Mouse (Mus musculus) CH12.LX (cell line): ENCODE measurements around the gene AL607142.1. TPM values are rescaled to one million over a fixed set of nuclear protein-coding genes. Genes with fewer than 3 reads are reported as not detected.

Experiments
- DNase-seq: peaks from one replicate; pipeline ENCODE4 v3.0.0-alpha.2; 2013; ENCODE audit errors: extremely low read depth
- H3K27ac ChIP-seq: 2 replicates; pipeline ENCODE4 v1.5.1; 2012; ENCODE audit warnings: low read depth, mild to moderate bottlenecking, control low read depth, moderate library complexity; ENCODE audit not compliant: insufficient read depth
- H3K27me3 ChIP-seq: replicated peaks from 2 replicates; pipeline ENCODE3; 2012; ENCODE audit warnings: inconsistent platforms
- H3K36me3 ChIP-seq, 2 experiments: replicated peaks in 1 of 2; 2 replicates each; pipeline versions ENCODE3 to v1.6.1; 2012; ENCODE audit warnings: inconsistent platforms in 1 of 2, low read length in 1 of 2, mild to moderate bottlenecking in 1 of 2, mixed read lengths in 1 of 2, moderate library complexity in 1 of 2; ENCODE audit not compliant: control insufficient read depth in 1 of 2, insufficient read depth in 1 of 2
- H3K4me1 ChIP-seq, 2 experiments: 2 replicates each; pipeline ENCODE4 v1.6.1; 2012; ENCODE audit warnings: inconsistent platforms in 1 of 2, moderate library complexity in 1 of 2; ENCODE audit not compliant: insufficient read depth in 2 of 2, control insufficient read depth in 1 of 2
- H3K4me2 ChIP-seq: 2 replicates; pipeline ENCODE4 v1.6.1; 2012; ENCODE audit warnings: low read depth, mild to moderate bottlenecking, control low read depth; ENCODE audit not compliant: poor library complexity, insufficient read depth, severe bottlenecking
- H3K4me3 ChIP-seq, 3 experiments: fragments of 150-350 bp in 1 of 3; sonication (generic) in 1 of 3; replicated peaks in 1 of 3; 2 replicates each; pipeline versions ENCODE3 to v1.5.1; 2011 to 2012; ENCODE audit warnings: low read depth in 2 of 3, low read length in 2 of 3, mild to moderate bottlenecking in 2 of 3, moderate library complexity in 2 of 3, control low read depth in 1 of 3, improper control_type of control experiment in 1 of 3, inconsistent platforms in 1 of 3, mixed read lengths in 1 of 3; ENCODE audit not compliant: poor library complexity in 1 of 3
- H3K79me2 ChIP-seq: replicated peaks from 2 replicates; pipeline ENCODE4 v1.6.1; 2012; ENCODE audit warnings: mild to moderate bottlenecking, moderate library complexity; ENCODE audit not compliant: control insufficient read depth, poor library complexity, insufficient read depth, severe bottlenecking; ENCODE audit errors: extremely low read depth
- H3K9ac ChIP-seq: 2 replicates; pipeline ENCODE4 v1.6.1; 2012; ENCODE audit warnings: low read depth, mild to moderate bottlenecking, control low read depth, moderate library complexity; ENCODE audit not compliant: insufficient read depth
- H3K9me3 ChIP-seq: replicated peaks from 2 replicates; pipeline ENCODE3; 2012; ENCODE audit warnings: low read length, inconsistent platforms, mixed read lengths
- CHD1 ChIP-seq: IDR thresholded peaks from 2 replicates; pipeline ENCODE4 v1.6.1; 2012; ENCODE audit warnings: low read depth, low read length, improper control_type of control experiment, inconsistent platforms
- CHD2 ChIP-seq: IDR thresholded peaks from 2 replicates; pipeline ENCODE4 v1.6.1; 2011; ENCODE audit warnings: low read length, improper control_type of control experiment
- CTCF ChIP-seq, 2 experiments: IDR thresholded peaks in 1 of 2; conservative IDR thresholded peaks in 1 of 2; 2 replicates each; pipeline ENCODE4 v1.5.1; 2011 to 2012; ENCODE audit warnings: low read depth in 2 of 2, low read length in 2 of 2, improper control_type of control experiment in 1 of 2, inconsistent platforms in 1 of 2, mild to moderate bottlenecking in 1 of 2, moderate library complexity in 1 of 2
- EP300 ChIP-seq: IDR thresholded peaks from 2 replicates; pipeline ENCODE4 v1.6.1; 2011; ENCODE audit warnings: low read length, improper control_type of control experiment
- GABPA ChIP-seq: IDR thresholded peaks from 2 replicates; pipeline ENCODE4 v1.6.1; 2012; ENCODE audit warnings: low read depth, low read length, improper control_type of control experiment, inconsistent platforms; ENCODE audit not compliant: insufficient replicate concordance
- IRF4 ChIP-seq: IDR thresholded peaks from 2 replicates; pipeline ENCODE4 v1.6.1; 2014; ENCODE audit warnings: low read depth, mild to moderate bottlenecking, inconsistent platforms, low read length, improper control_type of control experiment
- JUND ChIP-seq: conservative IDR thresholded peaks from 2 replicates; pipeline ENCODE4 v1.6.1; 2011; ENCODE audit warnings: low read depth, low read length, improper control_type of control experiment
- KAT2A ChIP-seq: IDR thresholded peaks from 2 replicates; pipeline ENCODE4 v1.6.1; 2012; ENCODE audit warnings: low read length, improper control_type of control experiment, inconsistent platforms; ENCODE audit not compliant: insufficient replicate concordance
- MAFK ChIP-seq: IDR thresholded peaks from 2 replicates; pipeline ENCODE4 v1.6.1; 2011; ENCODE audit warnings: low read length, improper control_type of control experiment; ENCODE audit not compliant: insufficient replicate concordance
- MAX ChIP-seq: IDR thresholded peaks from 2 replicates; pipeline ENCODE4 v1.6.1; 2011; ENCODE audit warnings: low read length, improper control_type of control experiment
- MXI1 ChIP-seq: IDR thresholded peaks from 2 replicates; pipeline ENCODE4 v1.6.1; 2011; ENCODE audit warnings: mild to moderate bottlenecking, low read depth, low read length, improper control_type of control experiment
- MYC ChIP-seq: IDR thresholded peaks from 2 replicates; pipeline ENCODE4 v1.6.1; 2011; ENCODE audit warnings: low read depth, mild to moderate bottlenecking, improper control_type of control experiment, low read length
- NELFE ChIP-seq: IDR thresholded peaks from 2 replicates; pipeline ENCODE4 v1.6.1; 2011; ENCODE audit warnings: low read depth, low read length, improper control_type of control experiment
- POLR2A ChIP-seq: IDR thresholded peaks from 2 replicates; pipeline ENCODE4 v1.6.1; 2011; ENCODE audit warnings: low read depth, mild to moderate bottlenecking, improper control_type of control experiment, low read length
- POLR2AphosphoS2 ChIP-seq: IDR thresholded peaks from 2 replicates; pipeline ENCODE4 v1.6.1; 2011; ENCODE audit warnings: low read depth, low read length, improper control_type of control experiment
- RAD21 ChIP-seq: IDR thresholded peaks from 2 replicates; pipeline ENCODE4 v1.6.1; 2011; ENCODE audit warnings: low read depth, mild to moderate bottlenecking, low read length, improper control_type of control experiment, moderate library complexity
- RCOR1 ChIP-seq: conservative IDR thresholded peaks from 2 replicates; pipeline ENCODE4 v1.6.1; 2012; ENCODE audit warnings: low read depth, mild to moderate bottlenecking, inconsistent platforms, low read length, improper control_type of control experiment
- SIN3A ChIP-seq: IDR thresholded peaks from 2 replicates; pipeline ENCODE4 v1.6.1; 2012; ENCODE audit warnings: low read length, improper control_type of control experiment, inconsistent platforms
- SMC3 ChIP-seq: IDR thresholded peaks from 2 replicates; pipeline ENCODE4 v1.6.1; 2011; ENCODE audit warnings: low read depth, low read length, improper control_type of control experiment
- TCF12 ChIP-seq: IDR thresholded peaks from 2 replicates; pipeline ENCODE4 v1.6.1; 2014; ENCODE audit warnings: low read depth, mild to moderate bottlenecking, inconsistent platforms, low read length, improper control_type of control experiment
- UBTF ChIP-seq: IDR thresholded peaks from 2 replicates; pipeline ENCODE4 v1.6.1; 2012; ENCODE audit warnings: low read depth, mild to moderate bottlenecking, inconsistent platforms, low read length, improper control_type of control experiment, moderate library complexity
- ZKSCAN1 ChIP-seq: IDR thresholded peaks from 2 replicates; pipeline ENCODE4 v1.6.1; 2012; ENCODE audit warnings: low read depth, inconsistent platforms, low read length, improper control_type of control experiment, borderline replicate concordance
- ZNF384 ChIP-seq: IDR thresholded peaks from 2 replicates; pipeline ENCODE4 v1.6.1; 2012; ENCODE audit warnings: low read depth, low read length, improper control_type of control experiment, inconsistent platforms
- dilution Hi-C: fragments of 300-500 bp; cut with MboI; formaldehyde crosslinking; loops from 2 replicates; pipeline ENCODE4 v1.14.3; 2020; ENCODE audit warnings: low sequenced_read_pairs; ENCODE audit not compliant: extremely low pct_unique_long_range_greater_than_20kb, extremely low pct_ligation_motif_present
- in situ Hi-C: fragments of 300-500 bp; cut with MboI; formaldehyde crosslinking; loops from 3 replicates; pipeline ENCODE4 v1.14.3; 2019; ENCODE audit warnings: low sequenced_read_pairs, low pct_ligation_motif_present, low pct_unique_long_range_greater_than_20kb, mixed read lengths
- polyA plus RNA-seq: library from polyadenylated mRNA; unstranded; fragments of >175 nt; gene quantifications from 2 replicates; pipeline ENCODE4 v1.2.1, GENCODE M21; 2012; ENCODE audit warnings: low read depth; ENCODE audit not compliant: insufficient read length
- total RNA-seq, 2 experiments: library from RNA; depleted of rRNA; stranded (reverse); fragments of 300-350 nt in 1 of 2; fragments of >200 nt in 1 of 2; gene quantifications; 2 replicates each; pipeline ENCODE4 v1.2.3; 2012 to 2014

Gene AL607142.1
- total and polyA plus RNA-seq, 3 experiments, result 22.0 TPM; not detected in 2

- TF ChIP-seq MAFK, result no peak
- no peak for TF ChIP-seq KAT2A
- TF ChIP-seq ZKSCAN1, result no peak
- TF ChIP-seq CHD2, result no peak
- 0 out of 2 replicates have a peak, but pooled peaks have one; percentile 57 for TF ChIP-seq MAX
- TF ChIP-seq ZNF384, result no peak
- peak; percentile 40; the same call in 1 of the 2 replicates for TF ChIP-seq TCF12
- peak; percentile 56; the same call in 1 of the 2 replicates for TF ChIP-seq IRF4
- TF ChIP-seq POLR2A, result peak; percentile 28; the same call in 1 of the 2 replicates
- TF ChIP-seq MYC, result peak; percentile 57; the same call in 1 of the 2 replicates
- TF ChIP-seq GABPA, result no peak
- TF ChIP-seq RAD21, result no peak
- TF ChIP-seq EP300, result 0 out of 2 replicates have a peak, but pooled peaks have one; percentile 14
- peak; percentile 84 for TF ChIP-seq UBTF
Measured at GRCm38 (mm10) chr4:120032984-120033355, 31.8 kb upstream of the AL607142.1 start (continued).

GRCm38 (mm10) chr4:120036294-120036693, 28.5 kb upstream of the AL607142.1 start:
- no peak for DNase-seq
- Histone ChIP-seq H3K27me3 (no peaks in the 10 kb centered on the region), H3K36me3 (peaks cover 0 to 52% of the 10 kb centered on the region in 2 experiments), H3K4me3 (peak overlapping the region in 1 of 3 experiments; percentile 10), H3K9me3 (no peaks in the 10 kb centered on the region), H3K4me2 (peak overlapping the region; percentile 87), H3K27ac (peak overlapping the region; percentile 57; the same call in 1 of the 2 replicates), H3K79me2 (peaks cover 76% of the 10 kb centered on the region), H3K9ac (peak overlapping the region; percentile 60; the same call in 1 of the 2 replicates), H3K4me1 (peaks cover 55 to 80% of the 10 kb centered on the region in 2 experiments)
- dilution Hi-C loops (no loop called here), in situ Hi-C loops (no loop called here)
- no peak for TF ChIP-seq NELFE
- no peak for TF ChIP-seq RCOR1
- TF ChIP-seq SMC3, result no peak
- no peak for TF ChIP-seq JUND
- peak; percentile 35; the same call in 1 of the 2 replicates for TF ChIP-seq MXI1
- no peak for TF ChIP-seq POLR2AphosphoS2
- TF ChIP-seq SIN3A, result peak; percentile 42; the same call in 1 of the 2 replicates
- TF ChIP-seq CHD1, result peak; percentile 90; the same call in 1 of the 2 replicates
- no peak for TF ChIP-seq CHD2
- no peak for TF ChIP-seq CTCF (conservative IDR thresholded peaks at IDR 0.05 in 1 of 2, IDR thresholded peaks at IDR 0.05 in 1 of 2; ENCODE audit: low read depth in 2 of 2, low read length in 2 of 2)
